Mouse (Mus musculus) spleen, adult 18-20 months (tissue): ENCODE data around the gene Gm21954.

Experiments used
- DNase-seq, 2 experiments: peaks; one replicate each; pipeline ENCODE4 v3.0.0; 2022; ENCODE audit warnings: mixed read lengths in 2 of 2

The Gm21954 gene

GRCm38 (mm10) chr3:55461685-55462655 lies 10.0 kb downstream of the Gm21954 start:
- DNase-seq: no peak

GRCm38 (mm10) chr3:55461092-55461491 lies 10.9 kb downstream of the Gm21954 start:
- DNase-seq: no peak

- no peak for DNase-seq
Observed at GRCm38 (mm10) chr3:55452464-55452863, 19.5 kb downstream of the Gm21954 start.

GRCm38 (mm10) chr3:55451877-55452276 lies 20.1 kb downstream of the Gm21954 start:
- no peak for DNase-seq

- no peak for DNase-seq
Observed at GRCm38 (mm10) chr3:55451035-55451434, 21.0 kb downstream of the Gm21954 start.

- no peak for DNase-seq
Observed at GRCm38 (mm10) chr3:55449148-55449547, 22.9 kb downstream of the Gm21954 start.

- DNase-seq: no peak
Observed at GRCm38 (mm10) chr3:55447486-55448460, 24.2 kb downstream of the Gm21954 start.

- DNase-seq: no peak
Observed at GRCm38 (mm10) chr3:55446681-55447080, 25.3 kb downstream of the Gm21954 start.

GRCm38 (mm10) chr3:55443725-55444124 lies 28.3 kb downstream of the Gm21954 start:
- no peak for DNase-seq

- no peak for DNase-seq
Observed at GRCm38 (mm10) chr3:55443271-55443670, 28.7 kb downstream of the Gm21954 start.

- no peak for DNase-seq
Observed at GRCm38 (mm10) chr3:55442012-55442645, 29.9 kb downstream of the Gm21954 start.

GRCm38 (mm10) chr3:55440342-55440741 lies 31.7 kb downstream of the Gm21954 start:
- DNase-seq: no peak

GRCm38 (mm10) chr3:55438824-55439446 lies 33.1 kb downstream of the Gm21954 start:
- DNase-seq: no peak

GRCm38 (mm10) chr3:55434276-55434675 lies 37.7 kb downstream of the Gm21954 start:
- DNase-seq: no peak

- DNase-seq: no peak
Observed at GRCm38 (mm10) chr3:55431223-55431622, 40.8 kb downstream of the Gm21954 start.

GRCm38 (mm10) chr3:55430022-55430549 lies 41.9 kb downstream of the Gm21954 start:
- no peak for DNase-seq

- DNase-seq: no peak
Observed at GRCm38 (mm10) chr3:55423640-55424397, 48.2 kb downstream of the Gm21954 start.

- no peak for DNase-seq
Observed at GRCm38 (mm10) chr3:55420436-55421083, 51.5 kb downstream of the Gm21954 start.

GRCm38 (mm10) chr3:55419334-55419733 lies 52.7 kb downstream of the Gm21954 start:
- no peak for DNase-seq

GRCm38 (mm10) chr3:55418845-55419244 lies 53.2 kb downstream of the Gm21954 start:
- DNase-seq: no peak

GRCm38 (mm10) chr3:55415527-55415950 lies 56.5 kb downstream of the Gm21954 start:
- DNase-seq: no peak
